Mouse (Mus musculus): ENCODE measurements around the gene Dhx9. TPM values are rescaled to one million over a fixed set of nuclear protein-coding genes. Genes with fewer than 3 reads are reported as not detected.
"Not testable (repeated sequence)": the region's sequence is repeated elsewhere in the genome, so short reads cannot be mapped to it uniquely, and the experiment has no call there.

Gene Dhx9
- 13.1 and 19.1 TPM in 2 replicates for polyA plus RNA-seq (2012; rRNA removed)

DNA sequence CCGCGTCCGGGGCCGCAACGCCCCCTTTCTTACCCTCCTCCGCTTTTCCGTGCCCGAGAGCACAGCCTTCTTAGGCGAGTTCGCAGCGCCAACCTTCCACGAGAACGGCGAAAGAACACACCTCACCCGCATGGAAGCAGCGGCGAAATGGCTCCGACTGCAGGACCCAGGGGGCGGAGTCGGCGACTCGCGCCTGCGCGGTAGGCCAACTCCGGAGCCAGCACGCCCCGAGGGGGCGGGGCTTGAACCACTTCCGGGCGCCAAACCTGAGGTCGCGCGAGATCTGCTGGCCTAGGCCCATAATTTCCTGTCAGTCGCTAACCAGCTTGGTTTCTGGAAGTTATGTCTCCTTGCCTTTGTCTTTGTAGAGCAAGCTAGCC, at the start of gene Dhx9:
Dhx9 (minus strand) TSS at position 161 of the 380 bp plus-strand sequence.
- WGBS, result under 1% methylated on average over 34 of the region's 35 CpGs
- peak; percentile 80 for DNase-seq (ENCODE audit: low read depth, low spot score)

GRCm38 (mm10) chr1:153535611-153536010, 48.2 kb upstream of the Dhx9 start:
- no peak for DNase-seq (ENCODE audit: low read depth, low spot score)
- WGBS, result 83% methylated on average over 9 of the region's 9 CpGs

DNA sequence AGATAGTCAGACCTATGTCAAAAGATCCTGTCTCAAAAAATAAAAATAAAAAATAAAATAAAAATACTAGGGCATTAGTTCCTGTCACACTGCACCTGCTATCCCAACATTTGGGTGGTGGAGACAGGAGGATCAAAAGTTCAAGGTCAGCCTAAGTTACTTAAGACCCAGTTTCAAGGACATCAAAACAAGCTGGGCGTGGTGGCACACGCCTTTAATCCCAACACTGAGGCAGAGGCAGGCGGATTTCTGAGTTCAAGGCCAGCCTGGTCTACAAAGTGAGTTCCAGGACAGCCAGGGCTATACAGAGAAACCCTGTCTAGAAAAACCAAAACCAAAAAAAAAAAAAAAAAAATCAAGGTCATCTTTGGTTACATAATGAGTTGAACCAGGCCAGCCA, 45.4 kb upstream of the Dhx9 start:
- 83% methylated on average over 3 of the region's 3 CpGs for WGBS
- DNase-seq (ENCODE audit: low read depth, low spot score), result not testable (repeated sequence)

DNA sequence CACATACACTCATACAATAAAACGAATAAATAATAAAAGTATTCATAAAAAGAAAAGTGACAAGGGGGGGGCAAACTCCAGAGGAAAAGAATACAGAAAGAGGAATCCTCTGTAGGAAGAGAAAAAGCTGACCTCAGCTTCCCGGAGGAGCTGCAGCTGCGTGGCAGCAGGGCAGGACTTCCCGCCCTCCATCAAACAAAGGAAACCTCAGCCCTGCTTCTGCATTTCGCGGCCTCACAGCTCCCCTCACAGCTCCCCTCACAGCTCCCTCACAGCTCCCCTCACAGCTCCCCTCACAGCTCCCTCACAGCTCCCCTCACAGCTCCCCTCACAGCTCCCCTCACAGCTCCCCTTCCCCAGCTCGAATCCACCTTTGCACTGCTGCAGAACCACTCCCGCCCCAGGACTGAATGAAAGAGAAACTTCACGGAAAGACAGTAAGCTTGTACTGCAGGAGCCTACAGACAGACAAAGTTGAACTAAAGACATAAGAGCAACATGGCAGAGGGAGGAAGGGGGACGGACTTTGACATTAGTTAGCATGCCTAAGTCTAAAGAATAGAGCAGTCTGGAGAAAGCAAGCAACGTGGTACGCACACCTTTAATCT, 44.9 kb upstream of the Dhx9 start:
- WGBS, result 13% methylated on average over 12 of the region's 12 CpGs
- no peak for DNase-seq (ENCODE audit: low read depth, low spot score)

DNA sequence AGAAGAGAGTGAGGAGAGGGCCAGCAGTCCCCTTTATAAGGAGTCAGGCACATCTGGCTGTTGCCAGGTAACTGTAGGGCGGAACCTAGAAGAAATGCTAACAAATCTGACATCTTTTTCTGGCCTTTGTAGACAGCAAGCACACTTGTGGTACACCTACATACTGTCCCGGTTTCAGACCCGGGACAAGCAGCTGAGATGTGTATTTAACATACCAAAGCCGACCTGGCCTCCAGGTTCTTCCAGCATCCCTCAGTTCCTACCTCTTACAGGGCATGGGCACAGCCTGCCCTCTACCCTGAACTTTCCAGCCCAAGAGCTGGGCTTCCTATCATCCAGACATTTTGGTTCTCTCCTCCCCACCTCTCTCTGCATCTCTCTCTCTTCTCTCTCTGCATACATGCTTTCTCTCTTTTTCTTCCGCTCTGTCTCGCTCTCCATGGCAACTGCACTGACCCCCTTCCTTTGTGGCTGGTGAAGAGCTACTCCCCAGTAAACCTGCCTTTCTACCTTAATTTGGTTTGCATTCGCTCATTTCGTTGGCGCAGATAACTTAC, 44.3 kb upstream of the Dhx9 start:
- 42% methylated on average over 9 of the region's 9 CpGs for WGBS
- no peak for DNase-seq (ENCODE audit: low read depth, low spot score)

DNA sequence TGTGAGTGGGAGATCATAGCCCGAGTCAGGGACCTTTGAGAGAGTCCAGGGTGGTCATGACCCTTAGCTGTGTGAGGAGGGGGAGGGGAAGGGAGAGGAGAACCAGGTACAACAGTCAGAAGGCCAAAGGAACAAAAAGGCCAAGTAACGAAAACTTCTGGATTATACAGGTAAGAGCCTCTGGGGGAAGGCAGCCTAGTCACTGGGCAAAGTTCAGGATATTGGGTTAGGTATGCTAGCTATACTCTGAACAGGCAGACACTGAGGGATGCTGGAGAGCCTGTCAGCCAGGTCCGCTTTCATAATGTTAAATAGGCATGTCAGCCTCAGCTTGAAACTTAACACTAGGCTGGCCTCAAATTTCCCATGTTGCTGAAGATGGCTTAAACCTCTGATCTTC, 34.7 kb upstream of the Dhx9 start:
- no peak for DNase-seq (ENCODE audit: low read depth, low spot score)
- 40% methylated on average over 3 of the region's 3 CpGs for WGBS

- no peak for DNase-seq (ENCODE audit: low read depth, low spot score)
- 45% methylated on average over 12 of the region's 12 CpGs for WGBS
These were observed 27.9 kb upstream of the Dhx9 start for GRCm38 (mm10) chr1:153515368-153515767.

GRCm38 (mm10) chr1:153510330-153511009, 23.0 kb upstream of the Dhx9 start:
- DNase-seq (ENCODE audit: low read depth, low spot score), result no peak
- 69% methylated on average over 2 of the region's 2 CpGs for WGBS

DNA sequence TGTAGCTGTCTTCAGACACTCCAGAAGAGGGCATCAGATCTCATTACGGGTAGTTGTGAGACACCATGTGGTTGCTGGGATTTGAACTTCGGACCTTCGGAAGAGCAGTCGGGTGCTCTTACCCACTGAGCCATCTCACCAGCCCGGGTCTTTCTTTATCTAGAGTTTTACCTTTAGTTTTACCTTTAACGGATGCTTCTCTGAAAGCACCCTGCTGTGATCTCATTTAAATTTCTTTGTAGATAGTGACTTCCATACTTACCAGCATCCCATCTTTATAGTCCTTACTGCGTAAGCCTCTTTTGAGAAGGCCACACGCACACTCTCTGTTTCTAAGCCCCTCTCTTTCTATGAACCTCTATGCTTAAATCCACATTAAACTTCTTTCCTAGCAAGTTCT, 22.1 kb upstream of the Dhx9 start:
- WGBS, result 74% methylated on average over 8 of the region's 8 CpGs
- DNase-seq (ENCODE audit: low read depth, low spot score), result not testable (repeated sequence)

GRCm38 (mm10) chr1:153509012-153509411, 21.6 kb upstream of the Dhx9 start:
- WGBS, result 87% methylated on average over 6 of the region's 6 CpGs
- no peak for DNase-seq (ENCODE audit: low read depth, low spot score)

GRCm38 (mm10) chr1:153506266-153506665, 18.8 kb upstream of the Dhx9 start:
- no peak for DNase-seq (ENCODE audit: low read depth, low spot score)
- WGBS, result 73% methylated on average over 6 of the region's 6 CpGs

DNA sequence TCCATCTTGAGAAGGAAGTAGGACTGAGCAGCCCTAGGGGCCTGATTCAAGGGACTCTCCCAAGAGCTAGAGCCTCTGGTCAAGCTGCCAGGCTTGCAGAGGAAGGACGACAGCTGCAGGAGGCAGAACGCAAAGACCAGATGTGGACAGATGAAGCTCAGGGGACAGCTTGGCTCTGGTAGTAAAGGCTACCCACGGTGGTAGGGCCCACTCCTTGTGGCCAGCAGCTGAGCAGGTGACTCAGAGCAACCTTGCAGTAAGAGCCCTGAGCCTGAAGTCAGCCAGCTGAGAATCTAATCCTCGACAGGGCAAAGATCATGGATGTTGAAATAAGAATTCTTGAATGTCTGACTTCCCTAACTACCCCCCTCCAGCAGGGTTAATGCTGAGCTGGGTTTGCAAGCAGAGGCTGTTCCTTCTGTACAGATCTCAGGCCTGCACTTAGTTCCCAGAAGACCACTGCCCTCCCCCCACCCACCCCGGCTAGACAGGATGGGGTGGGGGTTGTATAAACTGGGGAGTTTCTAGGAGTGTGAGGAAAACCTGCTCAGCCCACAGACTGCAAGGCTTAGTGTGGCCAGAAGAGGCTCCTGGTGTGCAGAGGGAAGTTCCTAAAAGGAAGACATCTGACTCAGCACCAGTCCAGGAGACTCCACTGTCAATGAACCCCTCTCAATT, 14.3 kb upstream of the Dhx9 start:
- 27% methylated on average over 5 of the region's 5 CpGs for WGBS
- no peak for DNase-seq (ENCODE audit: low read depth, low spot score)

DNA sequence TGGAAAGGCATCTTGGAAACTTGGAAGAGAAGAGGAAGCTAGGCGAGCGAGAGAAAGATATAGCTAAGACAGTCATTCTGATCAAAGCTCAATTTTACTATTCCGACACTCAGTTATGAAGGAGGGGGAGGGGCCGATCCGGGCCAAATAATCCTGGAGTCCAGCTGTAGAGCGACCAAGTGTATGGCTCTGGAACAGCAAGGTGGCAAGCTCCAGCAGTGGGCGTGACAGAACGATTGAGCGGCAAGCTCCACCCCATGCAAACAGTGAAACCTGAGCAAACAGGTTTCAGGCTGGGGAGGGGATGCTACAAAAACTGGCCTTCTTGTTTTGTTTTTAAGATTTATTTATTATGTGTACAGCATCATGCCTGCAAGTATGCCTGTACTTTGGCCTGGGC, 12.6 kb upstream of the Dhx9 start:
- 32% methylated on average over 9 of the region's 9 CpGs for WGBS
- no peak for DNase-seq (ENCODE audit: low read depth, low spot score)

DNA sequence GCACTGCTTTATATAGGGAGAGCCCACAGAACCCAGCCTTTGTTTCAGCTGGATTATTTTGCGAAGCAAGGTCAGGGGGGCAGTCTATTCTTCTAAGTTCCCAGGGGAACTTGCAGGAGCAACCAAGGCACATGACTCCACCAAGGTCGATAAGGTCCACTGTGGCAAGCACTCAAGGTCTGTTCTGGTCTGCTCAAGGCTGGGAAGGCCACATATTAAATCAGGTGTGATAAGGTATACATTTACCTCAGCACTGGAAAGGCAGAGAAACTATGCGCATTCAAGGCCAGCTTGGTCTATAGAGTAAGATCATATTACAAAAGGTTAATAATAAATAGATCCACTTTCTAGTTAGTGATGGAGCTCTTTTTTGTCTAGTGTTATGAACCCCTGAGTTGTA, 8.6 kb upstream of the Dhx9 start:
- DNase-seq (ENCODE audit: low read depth, low spot score), result no peak
- 82% methylated on average over 3 of the region's 3 CpGs for WGBS

DNA sequence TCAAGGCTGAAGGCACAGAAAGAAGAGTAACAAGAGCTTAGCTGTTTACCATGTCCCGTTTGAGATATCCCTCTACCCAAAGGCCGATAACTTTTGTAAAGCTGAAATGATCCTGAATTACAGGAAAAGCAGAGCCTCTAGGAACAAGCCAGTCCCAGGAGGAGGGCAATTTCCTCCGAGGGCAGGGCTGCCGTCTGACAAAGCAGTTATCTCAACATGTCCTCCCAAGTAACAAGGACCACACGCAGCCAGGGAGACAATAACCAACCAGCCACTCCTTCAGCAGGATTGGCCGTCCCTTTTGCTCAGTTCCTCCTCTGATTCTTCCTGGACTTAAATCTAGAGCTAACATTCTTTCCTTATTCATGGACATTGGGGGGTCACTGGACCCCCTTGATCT, 6.5 kb upstream of the Dhx9 start:
- DNase-seq (ENCODE audit: low read depth, low spot score), result no peak
- WGBS, result 25% methylated on average over 6 of the region's 6 CpGs

GRCm38 (mm10) chr1:153493338-153493737, 5.9 kb upstream of the Dhx9 start:
- 43% methylated on average over 4 of the region's 4 CpGs for WGBS
- no peak for DNase-seq (ENCODE audit: low read depth, low spot score)

DNA sequence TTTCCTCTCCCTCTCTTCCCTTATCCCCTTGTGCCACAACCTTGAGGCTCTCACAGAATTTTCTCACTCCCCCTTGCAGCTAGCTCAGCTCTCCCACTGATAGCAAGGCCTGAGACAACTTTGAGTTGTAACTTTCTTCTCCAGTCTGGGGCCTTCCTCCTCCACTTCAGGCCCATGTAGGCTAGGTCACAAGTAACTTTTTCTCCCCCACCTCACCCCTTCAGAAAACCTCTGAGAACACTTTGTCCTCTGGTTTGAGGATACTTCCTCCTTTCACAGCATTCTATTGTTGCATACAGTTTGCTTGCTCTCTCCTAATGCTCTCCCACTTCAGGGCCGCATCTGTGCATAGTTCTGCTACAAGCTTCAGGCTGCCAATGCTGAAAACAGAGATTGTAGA, 4.4 kb upstream of the Dhx9 start:
- WGBS, result 95% methylated on average over 1 of the region's 1 CpGs
- DNase-seq (ENCODE audit: low read depth, low spot score), result no peak

GRCm38 (mm10) chr1:153491345-153491744, 3.9 kb upstream of the Dhx9 start:
- DNase-seq (ENCODE audit: low read depth, low spot score), result no peak
- WGBS, result 91% methylated on average over 2 of the region's 2 CpGs

DNA sequence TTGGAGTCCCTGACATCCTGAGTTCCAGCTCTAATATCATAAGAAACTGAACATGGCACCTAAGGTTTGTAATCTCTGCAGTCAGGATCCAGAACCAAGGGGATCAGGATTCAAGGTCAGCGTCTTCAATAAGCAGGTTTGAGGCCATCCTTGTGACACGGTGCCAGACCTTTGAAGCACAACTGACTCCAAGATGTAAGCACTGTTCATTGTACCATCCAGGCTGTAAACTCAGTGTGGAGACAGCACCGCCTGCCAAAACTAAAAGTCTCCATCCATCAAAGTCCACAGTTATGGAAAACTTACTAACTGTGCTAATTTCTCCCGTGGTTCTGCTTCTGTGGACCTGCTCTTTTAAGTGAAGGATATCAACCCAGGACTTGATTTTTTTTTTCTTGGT, 2.5 kb upstream of the Dhx9 start:
- no peak for DNase-seq (ENCODE audit: low read depth, low spot score)
- 81% methylated on average over 4 of the region's 4 CpGs for WGBS

DNA sequence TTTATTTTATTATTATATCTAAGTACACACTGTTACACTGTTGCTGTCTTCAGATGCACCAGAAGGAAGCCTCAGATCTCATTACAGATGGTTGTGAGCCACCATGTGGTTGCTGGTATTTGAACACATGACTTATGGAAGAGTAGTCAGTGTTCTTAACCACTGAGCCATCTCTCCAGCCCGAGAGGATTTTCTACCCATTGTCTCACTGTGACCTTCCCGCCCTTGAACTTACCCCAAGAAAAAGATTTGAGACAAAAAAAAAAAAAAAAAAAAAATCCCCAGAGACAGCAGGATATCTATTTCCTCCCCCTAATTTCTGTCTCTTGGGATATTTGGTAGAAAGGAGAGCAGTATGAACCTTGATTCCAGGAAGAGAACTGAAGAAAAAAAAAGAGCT, 2.1 kb upstream of the Dhx9 start:
- WGBS, result 64% methylated on average over 2 of the region's 2 CpGs
- no peak for DNase-seq (ENCODE audit: low read depth, low spot score)

GRCm38 (mm10) chr1:153489132-153489531, 1.7 kb upstream of the Dhx9 start:
- no peak for DNase-seq (ENCODE audit: low read depth, low spot score)
- WGBS, result 54% methylated on average over 7 of the region's 7 CpGs

All from large intestine, adult 2 months (tissue).